Mouse (Mus musculus): Measurements from ENCODE around the gene Slc37a3. TPM values are rescaled to one million over a fixed set of nuclear protein-coding genes. Genes with fewer than 3 reads are reported as not detected.

Gene Slc37a3
- polyA plus RNA-seq (2017; shearing (Covaris generic)), result 41.0 TPM

GRCm38 (mm10) chr6:39377311-39377827, at the start of gene Slc37a3:
Gene Slc37a3, minus strand, starts transcription at chr6:39377675.

GRCm38 (mm10) chr6:39419851-39420721, 42.6 kb upstream of the Slc37a3 start, which contains the start of gene Mkrn1:
Gene Mkrn1, minus strand, starts transcription at chr6:39420462.

DNA sequence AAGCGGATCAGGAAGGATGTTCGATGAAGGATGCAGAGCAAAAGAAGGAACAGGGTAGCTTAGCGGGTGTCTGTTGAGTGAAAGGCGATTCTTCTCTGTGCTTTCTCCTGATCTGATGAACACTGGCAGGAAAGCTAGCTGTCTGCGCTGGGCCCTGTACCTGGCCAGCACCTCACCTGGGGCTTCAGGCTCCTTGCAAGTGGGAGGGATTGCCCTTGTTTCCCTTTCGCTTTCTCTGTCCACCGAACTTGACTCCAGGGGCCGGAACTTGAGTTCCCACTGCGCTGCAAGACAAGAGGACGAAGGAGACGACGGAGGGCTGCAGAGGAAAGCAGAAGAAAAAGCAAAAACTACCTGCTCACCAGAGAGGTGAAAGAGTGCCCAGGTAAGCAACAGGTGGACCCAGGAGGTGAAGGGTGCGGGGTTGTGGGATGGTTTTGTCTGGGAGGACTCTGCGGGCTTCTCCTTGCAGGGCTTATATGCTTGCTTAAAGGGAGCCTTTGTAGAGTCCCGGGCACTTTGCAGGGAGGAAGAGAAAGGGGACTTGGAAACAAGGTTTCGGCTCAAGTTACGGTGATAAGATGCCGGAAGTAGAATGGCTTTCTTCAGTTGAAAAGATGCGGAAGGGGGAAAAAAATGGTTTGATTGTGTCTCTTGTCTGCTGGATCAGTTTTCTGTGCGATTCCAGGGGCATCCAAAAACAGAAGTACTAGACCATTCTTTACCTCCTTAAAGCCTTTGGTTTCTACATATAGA, 3.8 kb upstream of the Slc37a3 start, which contains the start of gene Rab19:
TSS of gene Rab19 (plus strand) at position 51 of the 756 bp plus-strand sequence.

Other genes with a start within 250 kb of the Slc37a3 start
- gene Kdm7a, start 170.9 kb downstream of the Slc37a3 start, polyA plus RNA-seq (2017; shearing (Covaris generic)), result 33.9 TPM
- gene Rab19, start 3.5 kb upstream of the Slc37a3 start, polyA plus RNA-seq (2017; shearing (Covaris generic)), result 38.6 TPM
- gene Mkrn1, start 42.8 kb upstream of the Slc37a3 start, polyA plus RNA-seq (2017; shearing (Covaris generic)), result 167 TPM
- 0.57 TPM for gene Dennd2a, start 180.2 kb upstream of the Slc37a3 start, polyA plus RNA-seq (2017; shearing (Covaris generic))
- 68.7 TPM for gene Adck2, start 196.2 kb upstream of the Slc37a3 start, polyA plus RNA-seq (2017; shearing (Covaris generic))
- gene Gm42420, start 208.1 kb upstream of the Slc37a3 start, polyA plus RNA-seq (2017; shearing (Covaris generic)), result 4.3 TPM
- 135 TPM for gene Ndufb2, start 214.9 kb upstream of the Slc37a3 start, polyA plus RNA-seq (2017; shearing (Covaris generic))

Measured in CD4-positive, CD25-positive, alpha-beta regulatory T cell (primary cell).